Mouse (Mus musculus) midbrain, postnatal 0 days (tissue): ENCODE data around the gene Olfr284. TPM values are rescaled to one million over a fixed set of nuclear protein-coding genes. Genes with fewer than 3 reads are reported as not detected.

ENCODE experiments used
- ATAC-seq: fragments of 200-750 bp; cut with Nextera tagmentation; 2 replicates; pipeline ENCODE4 v1.8.0; 2017; ENCODE audit warnings: moderate number of reproducible peaks, mild to moderate bottlenecking, moderate TSS enrichment, moderate library complexity; ENCODE audit not compliant: low FRiP score
- DNase-seq: peaks from one replicate; pipeline ENCODE4 v3.0.0-alpha.2; 2015; ENCODE audit warnings: low spot score
- H3K27ac ChIP-seq: fragments of 300-500 bp; sonication (generic); 2 replicates; pipeline ENCODE4 v1.5.1; 2014; ENCODE audit warnings: low read depth, mild to moderate bottlenecking, low read length, mixed read lengths
- H3K27me3 ChIP-seq: fragments of 300-500 bp; sonication (generic); 2 replicates; pipeline ENCODE4 v1.6.1; 2014; ENCODE audit warnings: low read length, control low read depth, mixed read lengths; ENCODE audit not compliant: insufficient read depth
- H3K36me3 ChIP-seq: fragments of 300-500 bp; sonication (generic); 2 replicates; pipeline ENCODE4 v1.6.1; 2014; ENCODE audit warnings: low read length, control low read depth, mixed read lengths; ENCODE audit not compliant: insufficient read depth
- H3K4me1 ChIP-seq: fragments of 300-500 bp; sonication (generic); 2 replicates; pipeline ENCODE4 v1.6.1; 2014; ENCODE audit warnings: mild to moderate bottlenecking, control low read depth, antibody characterized with exemption, low read length, mixed read lengths; ENCODE audit not compliant: insufficient read depth
- H3K4me2 ChIP-seq: fragments of 300-500 bp; sonication (generic); 2 replicates; pipeline ENCODE4 v1.6.1; 2014; ENCODE audit warnings: low read depth, mild to moderate bottlenecking, low read length, mixed read lengths; ENCODE audit not compliant: poor library complexity, severe bottlenecking
- H3K4me3 ChIP-seq: fragments of 300-500 bp; sonication (generic); 2 replicates; pipeline ENCODE4 v1.5.1; 2014; ENCODE audit warnings: low read depth, mild to moderate bottlenecking, low read length, moderate library complexity
- H3K9ac ChIP-seq: fragments of 300-500 bp; sonication (generic); replicated peaks from 2 replicates; pipeline ENCODE4 v1.6.1; 2014; ENCODE audit warnings: mild to moderate bottlenecking, low read length, moderate library complexity, mixed read lengths; ENCODE audit not compliant: poor library complexity, severe bottlenecking
- H3K9me3 ChIP-seq: fragments of 300-500 bp; sonication (generic); 2 replicates; pipeline ENCODE4 v1.6.1; 2016; ENCODE audit warnings: low read length, control low read depth
- CTCF ChIP-seq: IDR thresholded peaks from 2 replicates; pipeline ENCODE4 v1.5.1; 2016; ENCODE audit warnings: antibody characterized with exemption, mild to moderate bottlenecking
- WGBS: fragments of 180-500 bp; shearing (Covaris S2); extraction: QIAGEN DNeasy Blood & Tissue Kit; methylation state at CpG from one replicate; pipeline ENCODE4 v1.1.7; 2014; 5-methylcytosine and 5-hydroxymethylcytosine counted together
- polyA plus RNA-seq: library from polyadenylated mRNA; unstranded; fragments of >200 nt; fragmentation: Nextera tagmentation; extraction: Ambion mirVana; gene quantifications from 2 replicates; pipeline ENCODE4 v1.2.1, GENCODE M21; 2015
- total RNA-seq: library from RNA; depleted of rRNA; stranded (reverse); fragments of >200 nt; gene quantifications from 2 replicates; pipeline ENCODE4 v1.2.3, GENCODE M21; 2014; rRNA removed

Gene Olfr284
- total and polyA plus RNA-seq, 2 experiments from 2014 or later, result not detected

DNA sequence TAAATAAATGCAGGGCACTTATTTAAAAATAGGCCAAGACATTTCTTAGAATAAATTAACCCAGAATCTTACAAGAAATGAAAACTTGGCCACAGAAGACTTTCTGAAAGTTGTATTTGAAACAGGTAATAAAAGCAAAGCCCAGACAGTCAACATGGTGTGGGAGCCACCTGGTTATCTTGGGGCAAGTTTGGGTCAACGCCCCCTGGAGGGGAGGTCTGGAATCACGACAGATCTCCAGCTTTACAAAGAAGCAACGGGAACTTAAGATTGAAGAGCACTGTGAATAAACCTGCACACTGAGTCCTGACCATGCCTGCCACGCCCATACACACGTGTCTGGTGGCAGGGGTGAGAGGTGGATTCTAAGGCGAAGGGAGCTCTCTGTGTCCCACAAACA lies 25.1 kb downstream of the Olfr284 start:
- no peaks in the 10 kb centered on the region for H3K4me1 ChIP-seq
- ATAC-seq, result no peak
- no peak overlapping the region for H3K27ac ChIP-seq
- no peak overlapping the region for H3K9ac ChIP-seq
- no peak overlapping the region for H3K4me3 ChIP-seq
- TF ChIP-seq CTCF, result no peak
- H3K36me3 ChIP-seq, result no peaks in the 10 kb centered on the region
- WGBS, result 54% methylated on average over 6 of the region's 6 CpGs
- no peak for DNase-seq
- H3K27me3 ChIP-seq, result no peaks in the 10 kb centered on the region
- no peak overlapping the region for H3K4me2 ChIP-seq
- H3K9me3 ChIP-seq, result no peaks in the 10 kb centered on the region

DNA sequence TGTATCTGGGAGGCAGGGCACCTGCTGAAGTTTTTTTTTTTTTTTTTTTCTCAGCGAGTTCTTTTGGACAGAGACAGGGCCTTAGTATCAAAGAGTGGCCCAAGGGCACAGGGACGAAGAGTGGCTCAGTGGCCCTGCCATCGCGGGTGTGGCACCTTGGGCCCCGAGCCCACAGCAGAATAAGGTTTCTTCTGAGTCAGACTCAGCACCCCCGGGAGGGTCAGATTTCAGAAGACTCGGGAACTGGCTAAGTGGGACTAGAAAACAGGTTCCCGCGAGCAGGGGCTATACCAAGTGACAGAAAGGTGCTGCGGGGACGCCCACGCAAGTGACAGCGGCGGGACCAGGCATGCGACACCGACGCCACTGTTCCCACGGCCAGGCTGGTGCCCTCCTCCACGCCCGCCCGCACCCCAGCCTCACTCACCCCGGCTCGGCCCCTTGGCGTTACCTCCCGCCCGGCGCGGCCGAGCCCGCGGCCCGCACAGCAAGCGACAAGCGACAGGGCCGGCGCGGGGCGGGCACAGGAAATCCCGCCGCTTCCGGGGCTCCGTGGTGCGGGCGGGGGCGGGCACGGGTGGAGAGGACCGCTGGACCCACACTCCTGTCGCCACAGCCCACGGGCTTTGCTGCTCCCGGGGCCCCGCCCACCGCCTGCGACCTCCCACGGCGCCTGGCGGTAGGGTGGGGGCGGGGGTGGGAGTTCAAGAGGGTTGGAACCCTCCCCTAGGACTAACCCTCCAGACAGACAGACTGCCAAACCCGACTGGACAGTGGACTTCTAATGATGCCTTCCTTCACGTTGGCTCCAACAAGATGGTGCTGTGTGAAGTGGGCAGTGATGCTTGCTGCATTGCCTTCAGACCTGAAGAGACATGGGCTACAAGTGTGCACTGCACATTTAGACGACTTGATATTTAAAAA lies 44.9 kb downstream of the Olfr284 start, which contains the start of gene Zfp641:
Zfp641 (minus strand) TSS at position 534 of the 924 bp plus-strand sequence.
- Histone ChIP-seq H3K27ac (peak within 1 kb of the TSS; percentile 60), H3K36me3 (peaks cover 3% of the 10 kb centered on the region; the same call in 1 of the 2 replicates), H3K9me3 (no peaks in the 10 kb centered on the region), H3K4me1 (no peaks in the 10 kb centered on the region; the same call in 1 of the 2 replicates), H3K27me3 (no peaks in the 10 kb centered on the region), H3K4me2 (peak within 1 kb of the TSS; percentile 69), H3K9ac (peak within 1 kb of the TSS; percentile 83), H3K4me3 (peak within 1 kb of the TSS; percentile 72)
- ATAC-seq (peak; percentile 70), DNase-seq (peak; percentile 52)
- WGBS, result 2% methylated on average over 57 of the region's 60 CpGs
- TF ChIP-seq CTCF, result no peak

DNA sequence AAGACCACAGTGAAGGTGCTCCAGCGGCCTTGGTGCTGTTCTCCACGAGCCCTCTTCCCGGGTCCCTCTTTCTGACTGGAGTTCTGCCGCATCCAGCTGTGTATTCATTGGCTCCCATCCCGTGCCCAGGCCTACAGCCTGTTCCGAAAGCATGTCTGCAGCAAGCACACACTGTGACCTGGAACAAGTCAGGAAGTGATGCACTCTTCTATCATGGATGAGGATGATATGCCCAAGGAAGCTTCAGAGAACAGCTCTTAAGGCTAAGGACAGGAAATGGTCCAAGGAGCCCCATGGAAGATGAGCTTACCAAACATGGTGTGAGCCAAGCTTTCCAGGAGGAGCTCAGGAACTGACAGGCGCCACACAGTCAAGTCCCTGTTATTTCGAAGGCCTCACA lies 47.1 kb downstream of the Olfr284 start:
- H3K27me3 ChIP-seq, result no peaks in the 10 kb centered on the region
- DNase-seq (no peak), ATAC-seq (no peak)
- no peak overlapping the region for H3K9ac ChIP-seq
- H3K4me1 ChIP-seq, result no peaks in the 10 kb centered on the region; the same call in 1 of the 2 replicates
- 93% methylated on average over 8 of the region's 8 CpGs for WGBS
- TF ChIP-seq CTCF, result no peak
- H3K27ac ChIP-seq, result no peak overlapping the region
- no peaks in the 10 kb centered on the region for H3K9me3 ChIP-seq
- no peak overlapping the region for H3K4me3 ChIP-seq
- no peak overlapping the region for H3K4me2 ChIP-seq
- H3K36me3 ChIP-seq, result peaks cover 8% of the 10 kb centered on the region

Other genes starting within 250 kb of the Olfr284 start
- gene Pfkm, start 248.4 kb downstream of the Olfr284 start, total RNA-seq, result 96.2 and 102 TPM in 2 replicates
- 89.9 and 96.4 TPM in 2 replicates for gene Pfkm, start 248.4 kb downstream of the Olfr284 start, polyA plus RNA-seq
- 17.4 and 18.2 TPM in 2 replicates for gene Senp1, start 247.2 kb downstream of the Olfr284 start, total RNA-seq
- 12.1 and 12.4 TPM in 2 replicates for gene Senp1, start 247.2 kb downstream of the Olfr284 start, polyA plus RNA-seq
- 60.5 and 72.7 TPM in 2 replicates for gene Asb8, start 175.4 kb downstream of the Olfr284 start, total RNA-seq
- 59.2 and 64.9 TPM in 2 replicates for gene Asb8, start 175.4 kb downstream of the Olfr284 start, polyA plus RNA-seq
- gene Ccdc184, start 173.8 kb downstream of the Olfr284 start, total RNA-seq, result 127 and 129 TPM in 2 replicates
- gene Ccdc184, start 173.8 kb downstream of the Olfr284 start, polyA plus RNA-seq, result 132 and 145 TPM in 2 replicates
- not detected in 2 replicates for gene Olfr288, start 145.4 kb downstream of the Olfr284 start, total RNA-seq
- gene Olfr288, start 145.4 kb downstream of the Olfr284 start, polyA plus RNA-seq, result not detected in 2 replicates
- gene Gm44579, start 120.0 kb downstream of the Olfr284 start, total RNA-seq, result not detected in 2 replicates
- gene Gm44579, start 120.0 kb downstream of the Olfr284 start, polyA plus RNA-seq, result 0.09 and 0.11 TPM in 2 replicates
- 0.44 and 1.2 TPM in 2 replicates for gene Olfr287, start 119.9 kb downstream of the Olfr284 start, total RNA-seq
- gene Olfr287, start 119.9 kb downstream of the Olfr284 start, polyA plus RNA-seq, result 1.2 and 1.5 TPM in 2 replicates
- gene Olfr286, start 106.5 kb downstream of the Olfr284 start, total RNA-seq, result not detected in 2 replicates
- gene Olfr286, start 106.5 kb downstream of the Olfr284 start, polyA plus RNA-seq, result not detected in 2 replicates
- not detected in 2 replicates for gene H1fnt, start 83.7 kb downstream of the Olfr284 start, total RNA-seq
- not detected in 2 replicates for gene H1fnt, start 83.7 kb downstream of the Olfr284 start, polyA plus RNA-seq
- gene Zfp641, start 44.8 kb downstream of the Olfr284 start, total RNA-seq, result 21.4 and 22.5 TPM in 2 replicates
- gene Zfp641, start 44.8 kb downstream of the Olfr284 start, polyA plus RNA-seq, result 10.9 and 12.8 TPM in 2 replicates
- gene Olfr285, start 23.6 kb downstream of the Olfr284 start, total RNA-seq, result not detected in 2 replicates
- gene Olfr285, start 23.6 kb downstream of the Olfr284 start, polyA plus RNA-seq, result not detected in 2 replicates
- not detected in 2 replicates for gene Olfr283, start 40.0 kb upstream of the Olfr284 start, total RNA-seq
- not detected in 2 replicates for gene Olfr283, start 40.0 kb upstream of the Olfr284 start, polyA plus RNA-seq
- gene Olfr282, start 90.2 kb upstream of the Olfr284 start, total RNA-seq, result not detected in 2 replicates
- not detected in 2 replicates for gene Olfr282, start 90.2 kb upstream of the Olfr284 start, polyA plus RNA-seq
- not detected in 2 replicates for gene Olfr281, start 111.6 kb upstream of the Olfr284 start, total RNA-seq
- not detected in 2 replicates for gene Olfr281, start 111.6 kb upstream of the Olfr284 start, polyA plus RNA-seq
- gene OR5BS1P, start 128.9 kb upstream of the Olfr284 start, total RNA-seq, result not detected in 2 replicates
- not detected in 2 replicates for gene OR5BS1P, start 128.9 kb upstream of the Olfr284 start, polyA plus RNA-seq
- gene Lalba, start 141.7 kb upstream of the Olfr284 start, total RNA-seq, result not detected in 2 replicates
- gene Lalba, start 141.7 kb upstream of the Olfr284 start, polyA plus RNA-seq, result not detected in 2 replicates
- gene Olfr279, start 151.4 kb upstream of the Olfr284 start, total RNA-seq, result not detected in 2 replicates
- gene Olfr279, start 151.4 kb upstream of the Olfr284 start, polyA plus RNA-seq, result not detected in 2 replicates
- 57.4 and 66.2 TPM in 2 replicates for gene Kansl2, start 193.3 kb upstream of the Olfr284 start, total RNA-seq
- gene Kansl2, start 193.3 kb upstream of the Olfr284 start, polyA plus RNA-seq, result 101 and 102 TPM in 2 replicates
- 36.1 and 54.6 TPM in 2 replicates for gene Ccnt1, start 229.9 kb upstream of the Olfr284 start, total RNA-seq
- 47.4 and 49.7 TPM in 2 replicates for gene Ccnt1, start 229.9 kb upstream of the Olfr284 start, polyA plus RNA-seq
- 0.82 TPM in 1 of 2 replicates, not detected in the other for gene 4930415O20Rik, start 230.0 kb upstream of the Olfr284 start, total RNA-seq
- 0.31 TPM in 1 of 2 replicates, not detected in the other for gene 4930415O20Rik, start 230.0 kb upstream of the Olfr284 start, polyA plus RNA-seq